Mouse (Mus musculus) embryonic facial prominence, embryonic 12.5 days (tissue): ENCODE data around the gene Mettl24. TPM values are rescaled to one million over a fixed set of nuclear protein-coding genes. Genes with fewer than 3 reads are reported as not detected.

Source experiments
- ATAC-seq: fragments of 200-750 bp; cut with Nextera tagmentation; 2 replicates; pipeline ENCODE4 v1.8.0; 2017; ENCODE audit not compliant: insufficient number of reproducible peaks, insufficient read depth, low FRiP score, low TSS enrichment
- H3K27ac ChIP-seq: fragments of 300-500 bp; sonication (generic); 2 replicates; pipeline ENCODE4 v1.5.1; 2016; ENCODE audit warnings: mild to moderate bottlenecking
- H3K27me3 ChIP-seq: fragments of 300-500 bp; sonication (generic); 2 replicates; pipeline ENCODE4 v1.6.1; 2016; ENCODE audit warnings: mild to moderate bottlenecking, moderate library complexity
- H3K36me3 ChIP-seq: fragments of 300-500 bp; sonication (generic); 2 replicates; pipeline ENCODE4 v1.6.1; 2016; ENCODE audit warnings: mild to moderate bottlenecking
- H3K4me1 ChIP-seq: fragments of 300-500 bp; sonication (generic); 2 replicates; pipeline ENCODE4 v1.6.1; 2016
- H3K4me2 ChIP-seq: fragments of 300-500 bp; sonication (generic); replicated peaks from 2 replicates; pipeline ENCODE4 v1.6.1; 2016; ENCODE audit warnings: mild to moderate bottlenecking, moderate library complexity
- H3K4me3 ChIP-seq: fragments of 300-500 bp; sonication (generic); 2 replicates; pipeline ENCODE4 v1.5.1; 2016; ENCODE audit warnings: mild to moderate bottlenecking
- H3K9ac ChIP-seq: fragments of 300-500 bp; sonication (generic); 2 replicates; pipeline ENCODE4 v1.6.1; 2016; ENCODE audit warnings: mild to moderate bottlenecking, moderate library complexity
- H3K9me3 ChIP-seq: fragments of 300-500 bp; sonication (generic); 2 replicates; pipeline ENCODE4 v1.6.1; 2016; ENCODE audit warnings: mild to moderate bottlenecking, moderate library complexity
- WGBS: fragments of 180-500 bp; shearing (Covaris S2); methylation state at CpG from one replicate; pipeline ENCODE4 v1.1.7; 2016; 5-methylcytosine and 5-hydroxymethylcytosine counted together
- polyA plus RNA-seq: library from polyadenylated mRNA; unstranded; fragments of >200 nt; fragmentation: Nextera tagmentation; extraction: Ambion mirVana; gene quantifications from 2 replicates; pipeline ENCODE4 v1.2.1, GENCODE M21; 2016

The Mettl24 gene
- polyA plus RNA-seq, 1 experiment from 2014 or later: 0.96 TPM

- H3K27me3 ChIP-seq: no peaks in the 10 kb centered on the region
- H3K9me3 ChIP-seq: 0 out of 2 replicates have a peak, but pooled peaks cover 4% of the 10 kb centered on the region
- WGBS: 44% methylated on average over 8 of the region's 8 CpGs
- H3K27ac ChIP-seq: no peak overlapping the region
- no peaks in the 10 kb centered on the region for H3K36me3 ChIP-seq
- no peak for ATAC-seq
- no peak overlapping the region for H3K9ac ChIP-seq
- peaks cover 10% of the 10 kb centered on the region for H3K4me1 ChIP-seq
- no peak overlapping the region for H3K4me2 ChIP-seq
- no peak overlapping the region for H3K4me3 ChIP-seq
Measured at GRCm38 (mm10) chr10:40685641-40686040, 2.6 kb downstream of the Mettl24 start.

- Histone ChIP-seq H3K4me3 (no peak overlapping the region), H3K4me1 (peaks cover 10% of the 10 kb centered on the region), H3K27me3 (no peaks in the 10 kb centered on the region), H3K9me3 (0 out of 2 replicates have a peak, but pooled peaks cover 4% of the 10 kb centered on the region), H3K9ac (no peak overlapping the region), H3K4me2 (no peak overlapping the region), H3K27ac (no peak overlapping the region), H3K36me3 (no peaks in the 10 kb centered on the region)
- ATAC-seq: no peak
- WGBS: 92% methylated on average over 4 of the region's 4 CpGs
Measured at GRCm38 (mm10) chr10:40686976-40687375, 3.9 kb downstream of the Mettl24 start.

GRCm38 (mm10) chr10:40687407-40687806 lies 4.3 kb downstream of the Mettl24 start:
- H3K4me1 ChIP-seq: peaks cover 10% of the 10 kb centered on the region
- 0 out of 2 replicates have a peak, but pooled peaks cover 4% of the 10 kb centered on the region for H3K9me3 ChIP-seq
- 63% methylated on average over 2 of the region's 2 CpGs for WGBS
- no peak overlapping the region for H3K4me3 ChIP-seq
- no peak for ATAC-seq
- no peak overlapping the region for H3K27ac ChIP-seq
- H3K36me3 ChIP-seq: no peaks in the 10 kb centered on the region
- no peaks in the 10 kb centered on the region for H3K27me3 ChIP-seq
- H3K4me2 ChIP-seq: no peak overlapping the region
- H3K9ac ChIP-seq: no peak overlapping the region

- Histone ChIP-seq H3K4me2 (no peak overlapping the region), H3K4me1 (peaks cover 6% of the 10 kb centered on the region), H3K36me3 (no peaks in the 10 kb centered on the region), H3K4me3 (no peak overlapping the region), H3K9me3 (0 out of 2 replicates have a peak, but pooled peaks cover 4% of the 10 kb centered on the region), H3K27ac (no peak overlapping the region), H3K9ac (no peak overlapping the region), H3K27me3 (no peaks in the 10 kb centered on the region)
- 80% methylated on average over 6 of the region's 6 CpGs for WGBS
- ATAC-seq: no peak
Measured at GRCm38 (mm10) chr10:40688266-40688665, 5.2 kb downstream of the Mettl24 start.

- Histone ChIP-seq H3K9me3 (0 out of 2 replicates have a peak, but pooled peaks cover 4% of the 10 kb centered on the region), H3K4me2 (no peak overlapping the region), H3K9ac (no peak overlapping the region), H3K27me3 (no peaks in the 10 kb centered on the region), H3K4me1 (peaks cover 1% of the 10 kb centered on the region), H3K36me3 (no peaks in the 10 kb centered on the region), H3K4me3 (no peak overlapping the region), H3K27ac (no peak overlapping the region)
- ATAC-seq: no peak
- WGBS: 33% methylated on average over 1 of the region's 1 CpGs
Measured at GRCm38 (mm10) chr10:40688873-40689272, 5.8 kb downstream of the Mettl24 start.

GRCm38 (mm10) chr10:40698652-40699051 lies 15.6 kb downstream of the Mettl24 start:
- Histone ChIP-seq H3K9ac (no peak overlapping the region), H3K36me3 (no peaks in the 10 kb centered on the region), H3K27me3 (no peaks in the 10 kb centered on the region), H3K4me2 (no peak overlapping the region), H3K4me1 (no peaks in the 10 kb centered on the region), H3K27ac (no peak overlapping the region), H3K4me3 (no peak overlapping the region), H3K9me3 (no peaks in the 10 kb centered on the region)
- 79% methylated on average over 4 of the region's 4 CpGs for WGBS
- ATAC-seq: no peak

- no peak for ATAC-seq
Measured at GRCm38 (mm10) chr10:40711127-40711526, 28.0 kb downstream of the Mettl24 start.

GRCm38 (mm10) chr10:40713018-40713608 lies 30.0 kb downstream of the Mettl24 start:
- no peak overlapping the region for H3K4me3 ChIP-seq
- H3K4me1 ChIP-seq: peaks cover 7% of the 10 kb centered on the region
- no peaks in the 10 kb centered on the region for H3K9me3 ChIP-seq
- 0 out of 2 replicates have a peak, but pooled peaks have one; percentile 22 for ATAC-seq
- H3K36me3 ChIP-seq: no peaks in the 10 kb centered on the region
- H3K27me3 ChIP-seq: no peaks in the 10 kb centered on the region
- H3K4me2 ChIP-seq: no peak overlapping the region
- WGBS: 30% methylated on average over 9 of the region's 9 CpGs
- no peak overlapping the region for H3K9ac ChIP-seq
- H3K27ac ChIP-seq: no peak overlapping the region

More at GRCm38 (mm10) chr10:40711127-40711526, 28.0 kb downstream of the Mettl24 start:
- Histone ChIP-seq H3K9me3 (no peaks in the 10 kb centered on the region), H3K4me2 (no peak overlapping the region), H3K4me1 (peaks cover 7% of the 10 kb centered on the region), H3K36me3 (no peaks in the 10 kb centered on the region), H3K27ac (no peak overlapping the region), H3K9ac (no peak overlapping the region), H3K27me3 (no peaks in the 10 kb centered on the region), H3K4me3 (no peak overlapping the region)
- WGBS: 72% methylated on average over 7 of the region's 7 CpGs

- Histone ChIP-seq H3K27ac (no peak overlapping the region), H3K4me3 (no peak overlapping the region), H3K9me3 (no peaks in the 10 kb centered on the region), H3K4me2 (no peak overlapping the region), H3K4me1 (peaks cover 7% of the 10 kb centered on the region), H3K9ac (no peak overlapping the region), H3K27me3 (no peaks in the 10 kb centered on the region), H3K36me3 (no peaks in the 10 kb centered on the region)
- no peak for ATAC-seq
- WGBS: 92% methylated on average over 9 of the region's 9 CpGs
Measured at GRCm38 (mm10) chr10:40713829-40714228, 30.7 kb downstream of the Mettl24 start.

GRCm38 (mm10) chr10:40715151-40715550 lies 32.1 kb downstream of the Mettl24 start:
- peaks cover 7% of the 10 kb centered on the region for H3K4me1 ChIP-seq
- no peak for ATAC-seq
- H3K27me3 ChIP-seq: no peaks in the 10 kb centered on the region
- H3K4me2 ChIP-seq: no peak overlapping the region
- no peak overlapping the region for H3K27ac ChIP-seq
- no peak overlapping the region for H3K4me3 ChIP-seq
- no peaks in the 10 kb centered on the region for H3K9me3 ChIP-seq
- no peak overlapping the region for H3K9ac ChIP-seq
- 85% methylated on average over 4 of the region's 4 CpGs for WGBS
- H3K36me3 ChIP-seq: no peaks in the 10 kb centered on the region

GRCm38 (mm10) chr10:40716296-40716695 lies 33.2 kb downstream of the Mettl24 start:
- Histone ChIP-seq H3K27me3 (no peaks in the 10 kb centered on the region), H3K27ac (0 out of 2 replicates have a peak overlapping the region, but pooled peaks have one; percentile 30), H3K4me3 (no peak overlapping the region), H3K36me3 (no peaks in the 10 kb centered on the region), H3K4me1 (peaks cover 7% of the 10 kb centered on the region), H3K9ac (no peak overlapping the region), H3K4me2 (no peak overlapping the region), H3K9me3 (no peaks in the 10 kb centered on the region)
- WGBS: 71% methylated on average over 8 of the region's 8 CpGs
- ATAC-seq: no peak

GRCm38 (mm10) chr10:40716713-40717112 lies 33.6 kb downstream of the Mettl24 start:
- WGBS: 84% methylated on average over 3 of the region's 3 CpGs
- Histone ChIP-seq H3K4me3 (no peak overlapping the region), H3K4me1 (peaks cover 7% of the 10 kb centered on the region), H3K9ac (no peak overlapping the region), H3K9me3 (no peaks in the 10 kb centered on the region), H3K4me2 (no peak overlapping the region), H3K36me3 (no peaks in the 10 kb centered on the region), H3K27ac (no peak overlapping the region), H3K27me3 (no peaks in the 10 kb centered on the region)
- no peak for ATAC-seq
